Mouse (Mus musculus): ENCODE measurements around the gene Snx9. TPM values are rescaled to one million over a fixed set of nuclear protein-coding genes. Genes with fewer than 3 reads are reported as not detected.
A peak's percentile ranks its signal among the peaks of the same experiment; 100 is the strongest.

Gene Snx9
- polyA plus RNA-seq, 1 experiment from 2014 or later: 98.4 TPM

GRCm38 (mm10) chr17:5799396-5800021 is 41.6 kb upstream of the Snx9 start:
- ChIA-PET POLR2A (interaction anchor here (1.3 to 1.8 kb wide), 2 partner anchors 43 to 54 kb away, joined by 3 to 5 read pairs; no protein-coding TSS in a partner anchor), CTCF (interaction anchor here (1.3 to 10.8 kb wide), 3 partner anchors 14 to 91 kb away, joined by 3 to 213 read pairs (median 5); no protein-coding TSS in a partner anchor)
- no peaks in the 10 kb centered on the region for H3K27me3 ChIP-seq
- ATAC-seq (no peak), DNase-seq (ENCODE audit: low read depth, low spot score) (no peak)
- TF ChIP-seq CTCF (IDR thresholded peaks at IDR 0.05): no peak
- in situ Hi-C loops (cut with MboI; ENCODE audit: low pct_unique_long_range_greater_than_20kb): loop anchor here (5.0 to 10.0 kb wide), 3 partner anchors 43 to 225 kb away; partner anchors contain the start of gene Snx9

GRCm38 (mm10) chr17:5800254-5800653 is 40.9 kb upstream of the Snx9 start:
- DNase-seq (ENCODE audit: low read depth, low spot score) (no peak), ATAC-seq (peak; percentile 19)
- ChIA-PET CTCF (interaction anchor here (10.8 kb wide), 1 partner anchor 90 kb away, joined by 213 read pairs; no protein-coding TSS in a partner anchor), POLR2A (interaction anchor here (1.0 kb wide), 1 partner anchor 90 kb away, joined by 3 read pairs; no protein-coding TSS in a partner anchor)
- TF ChIP-seq CTCF (IDR thresholded peaks at IDR 0.05): no peak
- in situ Hi-C loops (cut with MboI; ENCODE audit: low pct_unique_long_range_greater_than_20kb): no loop called here
- H3K27me3 ChIP-seq: no peaks in the 10 kb centered on the region

- POLR2A ChIA-PET: interaction anchor here (0.6 to 2.2 kb wide), 4 partner anchors 29 to 1420 kb away, joined by 3 to 6 read pairs (median 4); no protein-coding TSS in a partner anchor
- ATAC-seq (no peak), DNase-seq (ENCODE audit: low read depth, low spot score) (no peak)
- in situ Hi-C loops (cut with MboI; ENCODE audit: low pct_unique_long_range_greater_than_20kb): no loop called here
- no peak for TF ChIP-seq CTCF (IDR thresholded peaks at IDR 0.05)
- no peaks in the 10 kb centered on the region for H3K27me3 ChIP-seq
- CTCF ChIA-PET: interaction anchor here (10.8 kb wide), 1 partner anchor 89 kb away, joined by 213 read pairs; no protein-coding TSS in a partner anchor
Observed at GRCm38 (mm10) chr17:5800824-5801560, 40.1 kb upstream of the Snx9 start.

GRCm38 (mm10) chr17:5801761-5802655 is 39.1 kb upstream of the Snx9 start:
- DNase-seq (ENCODE audit: low read depth, low spot score) (no peak), ATAC-seq (no peak)
- no peaks in the 10 kb centered on the region for H3K27me3 ChIP-seq
- TF ChIP-seq CTCF (IDR thresholded peaks at IDR 0.05): no peak
- in situ Hi-C loops (cut with MboI; ENCODE audit: low pct_unique_long_range_greater_than_20kb): no loop called here
- POLR2A ChIA-PET: interaction anchor here (0.6 to 2.2 kb wide), 4 partner anchors 28 to 1421 kb away, joined by 3 to 6 read pairs (median 4); no protein-coding TSS in a partner anchor
- CTCF ChIA-PET: interaction anchor here (1.0 to 10.8 kb wide), 2 partner anchors 11 to 88 kb away, joined by 3 to 213 read pairs; no protein-coding TSS in a partner anchor

GRCm38 (mm10) chr17:5802656-5802955 is 38.5 kb upstream of the Snx9 start:
- ChIA-PET POLR2A (interaction anchor here (0.6 to 2.2 kb wide), 2 partner anchors 41 to 108 kb away, joined by 4 to 6 read pairs; no protein-coding TSS in a partner anchor), CTCF (interaction anchor here (10.8 kb wide), 1 partner anchor 87 kb away, joined by 213 read pairs; no protein-coding TSS in a partner anchor)
- DNase-seq (ENCODE audit: low read depth, low spot score) (no peak), ATAC-seq (no peak)
- H3K27me3 ChIP-seq: no peaks in the 10 kb centered on the region
- in situ Hi-C loops (cut with MboI; ENCODE audit: low pct_unique_long_range_greater_than_20kb): no loop called here
- no peak for TF ChIP-seq CTCF (IDR thresholded peaks at IDR 0.05)

GRCm38 (mm10) chr17:5803229-5804012 is 37.7 kb upstream of the Snx9 start:
- DNase-seq (ENCODE audit: low read depth, low spot score): no peak
- no peak for TF ChIP-seq CTCF (IDR thresholded peaks at IDR 0.05)
- POLR2A ChIA-PET: no interaction called here
- ATAC-seq: no peak
- H3K27me3 ChIP-seq: no peaks in the 10 kb centered on the region
- in situ Hi-C loops (cut with MboI; ENCODE audit: low pct_unique_long_range_greater_than_20kb): no loop called here
- CTCF ChIA-PET: interaction anchor here (1.3 to 10.8 kb wide), 3 partner anchors 8 to 87 kb away, joined by 4 to 213 read pairs (median 33); no protein-coding TSS in a partner anchor

GRCm38 (mm10) chr17:5804370-5805150 is 36.6 kb upstream of the Snx9 start:
- no peak for DNase-seq (ENCODE audit: low read depth, low spot score)
- in situ Hi-C loops (cut with MboI; ENCODE audit: low pct_unique_long_range_greater_than_20kb): no loop called here

GRCm38 (mm10) chr17:5805151-5805834 is 35.8 kb upstream of the Snx9 start:
- TF ChIP-seq CTCF (IDR thresholded peaks at IDR 0.05): no peak
- DNase-seq (ENCODE audit: low read depth, low spot score): no peak
- in situ Hi-C loops (cut with MboI; ENCODE audit: low pct_unique_long_range_greater_than_20kb): no loop called here
- CTCF ChIA-PET: interaction anchor here (1.3 to 6.1 kb wide), 7 partner anchors 10 to 126 kb away, joined by 3 to 33 read pairs (median 4); no protein-coding TSS in a partner anchor
- POLR2A ChIA-PET: interaction anchor here (0.6 kb wide), 1 partner anchor 36 kb away, joined by 3 read pairs; the partner anchor contains the start of gene Snx9
- ATAC-seq: no peak
- H3K27me3 ChIP-seq: no peaks in the 10 kb centered on the region

More at GRCm38 (mm10) chr17:5804370-5805150, 36.6 kb upstream of the Snx9 start:
- no peak for TF ChIP-seq CTCF (IDR thresholded peaks at IDR 0.05)
- POLR2A ChIA-PET: no interaction called here
- H3K27me3 ChIP-seq: no peaks in the 10 kb centered on the region
- no peak for ATAC-seq
- CTCF ChIA-PET: interaction anchor here (1.3 to 6.1 kb wide), 5 partner anchors 9 to 127 kb away, joined by 3 to 33 read pairs (median 5); no protein-coding TSS in a partner anchor

All from Patski (cell line).